Mouse (Mus musculus) forebrain, postnatal 0 days (tissue): ENCODE data around the gene Irf2bpl. TPM values are rescaled to one million over a fixed set of nuclear protein-coding genes. Genes with fewer than 3 reads are reported as not detected.
A peak's percentile ranks its signal among the peaks of the same experiment; 100 is the strongest.

Experiments
- ATAC-seq: fragments of 200-750 bp; cut with Nextera tagmentation; 2 replicates; pipeline ENCODE4 v1.8.0; 2017; ENCODE audit warnings: mild to moderate bottlenecking, moderate library complexity
- DNase-seq: peaks from one replicate; pipeline ENCODE4 v3.0.0-alpha.2; 2015
- H3K27ac ChIP-seq: fragments of 300-500 bp; sonication (generic); 2 replicates; pipeline ENCODE4 v1.5.1; 2014; ENCODE audit warnings: low read depth, mild to moderate bottlenecking, antibody characterized with exemption, low read length, moderate library complexity, mixed read lengths
- H3K27me3 ChIP-seq: fragments of 300-500 bp; sonication (generic); 2 replicates; pipeline ENCODE4 v1.6.1; 2014; ENCODE audit warnings: mild to moderate bottlenecking, low read length, mixed read lengths; ENCODE audit not compliant: insufficient read depth
- H3K36me3 ChIP-seq: fragments of 300-500 bp; sonication (generic); 2 replicates; pipeline ENCODE4 v1.6.1; 2014; ENCODE audit warnings: mild to moderate bottlenecking, moderate library complexity; ENCODE audit not compliant: insufficient read depth
- H3K4me1 ChIP-seq: fragments of 300-500 bp; sonication (generic); 2 replicates; pipeline ENCODE4 v1.6.1; 2014; ENCODE audit warnings: antibody characterized with exemption; ENCODE audit not compliant: insufficient read depth
- H3K4me2 ChIP-seq: fragments of 300-500 bp; sonication (generic); 2 replicates; pipeline ENCODE4 v1.6.1; 2014; ENCODE audit warnings: low read depth, mild to moderate bottlenecking, moderate library complexity
- H3K4me3 ChIP-seq: fragments of 300-500 bp; sonication (generic); 2 replicates; pipeline ENCODE4 v1.5.1; 2014; ENCODE audit warnings: low read depth, low read length, mixed read lengths
- H3K9ac ChIP-seq: fragments of 300-500 bp; sonication (generic); 2 replicates; pipeline ENCODE4 v1.6.1; 2014; ENCODE audit warnings: mild to moderate bottlenecking
- H3K9me3 ChIP-seq: fragments of 300-500 bp; sonication (generic); 2 replicates; pipeline ENCODE4 v1.6.1; 2016; ENCODE audit warnings: low read length
- CTCF ChIP-seq: sonication (generic); IDR thresholded peaks from 2 replicates; pipeline ENCODE4 v1.5.1; 2016; ENCODE audit warnings: antibody characterized with exemption, control low read depth, low read depth
- WGBS: fragments of 180-500 bp; shearing (Covaris S2); extraction: QIAGEN DNeasy Blood & Tissue Kit; methylation state at CpG from one replicate; pipeline ENCODE4 v1.1.7; 2014; 5-methylcytosine and 5-hydroxymethylcytosine counted together
- polyA plus RNA-seq: library from polyadenylated mRNA; unstranded; fragments of >200 nt; fragmentation: Nextera tagmentation; extraction: Ambion mirVana; gene quantifications from 2 replicates; pipeline ENCODE4 v1.2.1, GENCODE M21; 2015
- total RNA-seq: library from RNA; depleted of rRNA; stranded (reverse); fragments of >200 nt; gene quantifications from 2 replicates; pipeline ENCODE4 v1.2.3, GENCODE M21; 2014

Gene Irf2bpl
- total and polyA plus RNA-seq, 2 experiments from 2014 or later = 95.7 to 161 TPM

DNA sequence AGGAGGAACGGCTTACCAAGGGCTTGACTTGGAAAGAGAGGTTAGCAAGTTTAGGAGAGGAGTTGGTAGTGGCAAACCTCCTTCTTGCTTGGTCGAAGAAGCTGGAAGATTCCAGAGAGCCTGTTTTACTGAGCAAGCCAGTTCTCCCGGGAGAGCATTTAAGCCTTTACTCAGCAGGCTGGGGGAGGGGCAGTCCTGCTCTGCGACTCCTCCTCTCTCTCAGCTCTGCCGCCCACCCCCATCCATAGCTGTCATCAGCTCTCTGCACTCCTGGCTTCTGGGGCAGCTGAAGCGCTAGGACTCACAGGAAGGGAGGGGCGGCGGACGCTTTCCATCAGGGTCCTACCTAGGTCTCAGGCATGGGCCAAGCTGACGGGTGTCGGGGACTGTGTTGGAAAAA, 28.9 kb downstream of the Irf2bpl start:
- 20% methylated on average over 11 of the region's 11 CpGs for WGBS
- peak; percentile 69 for ATAC-seq
- Histone ChIP-seq H3K4me2 (peak overlapping the region; percentile 2), H3K9me3 (no peaks in the 10 kb centered on the region), H3K36me3 (no peaks in the 10 kb centered on the region), H3K27me3 (no peaks in the 10 kb centered on the region), H3K4me1 (peaks cover 21% of the 10 kb centered on the region), H3K9ac (0 out of 2 replicates have a peak overlapping the region, but pooled peaks have one; percentile 18), H3K27ac (peak overlapping the region; percentile 35; the same call in 1 of the 2 replicates), H3K4me3 (no peak overlapping the region)
- DNase-seq = peak; percentile 73
- TF ChIP-seq CTCF = no peak

DNA sequence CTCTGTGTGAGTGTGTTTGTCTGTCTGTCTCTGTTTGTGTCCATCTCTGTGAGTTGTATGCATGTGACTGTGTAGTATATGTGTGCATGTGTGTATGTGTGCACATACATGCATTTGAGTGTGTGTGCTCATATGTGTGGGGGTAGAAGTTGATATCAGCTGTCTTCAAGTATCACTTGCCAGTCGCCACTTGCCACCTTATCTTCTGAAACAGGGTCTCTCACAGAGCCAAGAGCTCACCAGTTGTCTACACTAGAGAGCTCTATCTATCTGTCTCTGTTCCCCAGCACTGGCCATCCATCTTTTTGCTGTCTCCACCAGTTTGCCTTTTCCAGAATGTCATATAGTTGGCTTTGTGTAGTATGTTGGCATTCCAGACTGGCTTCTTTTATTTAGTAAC, 31.1 kb downstream of the Irf2bpl start:
- Histone ChIP-seq H3K36me3 (no peaks in the 10 kb centered on the region), H3K4me1 (peaks cover 22% of the 10 kb centered on the region), H3K27ac (no peak overlapping the region), H3K4me2 (no peak overlapping the region), H3K4me3 (no peak overlapping the region), H3K9ac (no peak overlapping the region), H3K9me3 (no peaks in the 10 kb centered on the region), H3K27me3 (no peaks in the 10 kb centered on the region)
- 84% methylated on average over 1 of the region's 1 CpGs for WGBS
- no peak for TF ChIP-seq CTCF
- no peak for ATAC-seq
- DNase-seq = no peak

DNA sequence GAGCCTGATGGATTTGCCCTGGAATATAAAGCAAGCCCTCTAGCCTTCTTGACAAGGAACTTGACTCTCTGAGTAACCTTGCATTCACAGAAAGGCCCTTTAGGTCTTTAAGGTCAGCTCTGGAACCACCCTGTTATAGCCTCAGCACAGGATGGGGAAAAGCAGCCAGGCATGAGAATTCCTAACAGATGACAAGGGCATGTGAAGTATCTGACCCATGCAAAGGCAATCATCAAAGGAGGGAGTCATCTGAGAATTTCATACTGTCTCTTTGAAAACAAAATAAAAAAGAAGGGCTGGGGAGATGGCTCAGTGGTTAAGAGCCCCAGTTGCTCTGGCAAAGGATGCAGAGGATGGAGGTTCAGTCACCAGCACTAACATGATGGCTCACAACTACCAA, 33.3 kb downstream of the Irf2bpl start:
- Histone ChIP-seq H3K9ac (no peak overlapping the region), H3K36me3 (no peaks in the 10 kb centered on the region), H3K27me3 (no peaks in the 10 kb centered on the region), H3K4me3 (no peak overlapping the region), H3K27ac (peak overlapping the region; percentile 1; the same call in 1 of the 2 replicates), H3K9me3 (no peaks in the 10 kb centered on the region), H3K4me2 (no peak overlapping the region), H3K4me1 (peaks cover 19% of the 10 kb centered on the region)
- DNase-seq = no peak
- no peak for TF ChIP-seq CTCF
- ATAC-seq = no peak

DNA sequence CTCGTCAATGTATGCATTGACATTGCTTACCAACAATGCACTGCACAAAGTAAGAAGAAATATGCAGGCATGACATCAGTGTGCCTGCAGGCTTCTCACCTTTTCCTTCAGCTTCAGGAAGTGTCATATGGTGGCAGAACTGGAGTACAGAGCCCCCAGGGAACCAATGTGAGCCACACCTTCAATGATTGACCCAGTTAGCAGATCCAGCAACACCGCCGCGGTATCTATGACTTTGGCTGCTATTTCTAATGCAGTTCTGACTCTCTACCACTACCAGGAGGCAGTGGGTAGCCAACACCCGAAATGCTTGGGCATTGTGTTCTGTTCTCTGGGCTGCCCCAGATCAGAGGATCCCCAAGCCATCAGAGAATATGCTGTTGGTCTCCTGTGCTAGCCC, 33.9 kb downstream of the Irf2bpl start:
- no peak overlapping the region for H3K4me2 ChIP-seq

DNA sequence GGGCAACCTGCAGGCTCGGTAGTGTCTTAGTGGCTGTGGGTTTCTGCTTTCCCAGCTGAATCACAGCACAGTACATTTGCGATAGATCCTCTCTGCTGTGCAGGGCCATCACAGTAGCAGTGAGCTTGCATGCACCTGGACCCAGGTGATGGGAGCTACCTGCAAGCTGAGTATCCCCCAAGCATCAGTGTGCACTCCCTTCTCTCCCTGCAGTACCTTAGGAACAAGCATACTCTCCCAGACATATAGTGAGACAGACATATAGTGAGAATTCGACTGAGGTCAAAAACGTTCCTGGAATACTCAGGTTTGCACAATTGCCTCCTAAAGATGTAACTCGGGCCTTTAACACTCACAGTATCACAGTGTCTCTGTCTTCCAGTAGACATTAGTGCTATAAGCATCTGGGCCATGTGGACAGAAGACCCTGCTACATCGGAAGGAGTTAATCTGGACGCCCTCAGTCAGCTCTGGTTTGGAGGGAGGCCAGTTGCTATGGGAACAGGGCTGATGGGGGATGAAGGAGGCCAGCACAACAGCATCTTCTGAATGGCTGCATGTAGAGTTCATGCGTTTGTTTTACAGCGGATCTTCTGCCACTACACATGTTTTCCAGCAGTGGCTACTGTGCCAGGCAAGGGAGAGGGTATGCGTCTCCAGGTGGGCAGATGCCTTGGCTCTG, 34.5 kb downstream of the Irf2bpl start:
- Histone ChIP-seq H3K9me3 (no peaks in the 10 kb centered on the region), H3K27ac (peak overlapping the region; percentile 54), H3K27me3 (no peaks in the 10 kb centered on the region), H3K36me3 (no peaks in the 10 kb centered on the region), H3K4me3 (no peak overlapping the region), H3K4me1 (peaks cover 13% of the 10 kb centered on the region; the same call in 1 of the 2 replicates), H3K4me2 (no peak overlapping the region), H3K9ac (no peak overlapping the region)
- peak; percentile 94 for ATAC-seq
- 39% methylated on average over 10 of the region's 10 CpGs for WGBS
- TF ChIP-seq CTCF = no peak
- DNase-seq = peak; percentile 78

More for the DNA sequence above, 33.9 kb downstream of the Irf2bpl start:
- Histone ChIP-seq H3K27me3 (no peaks in the 10 kb centered on the region), H3K9ac (no peak overlapping the region), H3K4me3 (no peak overlapping the region), H3K36me3 (no peaks in the 10 kb centered on the region), H3K27ac (peak overlapping the region; percentile 54), H3K4me1 (peaks cover 19% of the 10 kb centered on the region), H3K9me3 (no peaks in the 10 kb centered on the region)
- ATAC-seq = no peak
- DNase-seq = no peak
- TF ChIP-seq CTCF = no peak
- WGBS = 61% methylated on average over 5 of the region's 5 CpGs

DNA sequence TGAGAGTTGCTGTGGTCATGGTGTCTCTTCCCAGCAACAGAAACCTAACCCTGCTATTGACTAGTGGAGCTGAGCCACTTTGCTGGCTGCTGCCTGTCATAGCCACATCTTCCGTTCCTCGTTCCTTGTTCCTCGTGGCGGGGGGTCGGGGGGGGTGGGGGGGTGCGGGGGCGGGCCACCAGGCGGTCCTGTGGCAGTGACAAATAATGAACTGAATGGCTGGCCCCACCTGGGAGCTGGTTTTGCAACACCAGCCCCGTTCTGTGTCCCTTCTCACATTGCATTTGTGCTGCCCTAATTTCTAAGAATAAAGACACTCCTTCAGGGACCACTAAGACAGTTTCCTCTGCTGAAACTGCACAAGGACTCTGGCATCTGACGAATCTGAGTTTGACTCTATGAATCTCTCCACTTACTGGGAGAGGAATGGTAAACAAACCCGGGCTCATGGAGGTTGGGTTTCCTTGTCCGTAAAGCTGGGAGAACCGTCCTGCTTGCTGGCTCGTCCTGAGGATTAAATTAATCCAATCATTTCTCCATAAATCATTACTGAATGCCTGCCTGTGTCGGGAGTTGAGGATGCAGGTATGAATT, 41.6 kb downstream of the Irf2bpl start:
- no peak overlapping the region for H3K9ac ChIP-seq

DNA sequence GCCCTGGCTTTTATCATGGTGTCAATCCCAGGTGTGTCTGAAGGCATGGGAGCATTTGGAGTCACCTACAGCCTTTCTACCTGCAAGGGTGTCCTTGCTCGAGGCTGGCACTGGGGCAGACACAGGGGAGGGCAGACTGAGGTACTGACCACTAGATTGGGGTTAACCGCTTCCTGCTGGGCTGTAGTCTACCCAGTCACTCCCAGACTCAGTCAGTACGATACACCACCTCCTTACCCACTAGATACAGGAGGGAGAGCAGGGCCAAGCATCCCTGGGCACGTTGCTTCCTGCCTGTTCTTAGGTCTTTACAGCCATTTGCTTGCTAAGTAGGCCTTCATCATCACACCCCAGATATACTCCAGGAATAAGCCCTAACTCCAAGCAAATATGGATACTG, 44.1 kb downstream of the Irf2bpl start:
- TF ChIP-seq CTCF = no peak
- 83% methylated on average over 4 of the region's 4 CpGs for WGBS
- ATAC-seq = no peak

More for the DNA sequence above, 41.6 kb downstream of the Irf2bpl start:
- Histone ChIP-seq H3K4me1 (no peaks in the 10 kb centered on the region), H3K4me3 (no peak overlapping the region), H3K4me2 (no peak overlapping the region), H3K27ac (no peak overlapping the region), H3K36me3 (no peaks in the 10 kb centered on the region), H3K9me3 (no peaks in the 10 kb centered on the region), H3K27me3 (no peaks in the 10 kb centered on the region)
- no peak for DNase-seq
- ATAC-seq = no peak
- TF ChIP-seq CTCF = no peak
- 23% methylated on average over 15 of the region's 15 CpGs for WGBS

More for the DNA sequence above, 44.1 kb downstream of the Irf2bpl start:
- Histone ChIP-seq H3K27me3 (no peaks in the 10 kb centered on the region), H3K4me2 (no peak overlapping the region), H3K9me3 (no peaks in the 10 kb centered on the region), H3K4me3 (no peak overlapping the region), H3K4me1 (no peaks in the 10 kb centered on the region), H3K36me3 (no peaks in the 10 kb centered on the region), H3K9ac (no peak overlapping the region), H3K27ac (no peak overlapping the region)
- DNase-seq = no peak
